Mouse (Mus musculus) stomach, adult 2 months (tissue): ENCODE results near the gene Gm38100. TPM values are rescaled to one million over a fixed set of nuclear protein-coding genes. Genes with fewer than 3 reads are reported as not detected.

Experiments used
- polyA plus RNA-seq: library from polyadenylated mRNA; depleted of rRNA; stranded (reverse); fragments of >200 nt; gene quantifications from 2 replicates; pipeline ENCODE4 v1.2.3, GENCODE M21; 2012; rRNA removed

Gm38100 gene
- polyA plus RNA-seq, result not detected in 2 replicates

GRCm38 (mm10) chr1:175920029-175920428, at the start of gene Gm38100:
Gm38100 (plus strand) TSS chr1:175920329.

GRCm38 (mm10) chr1:175880453-175881296, 39.5 kb upstream of the Gm38100 start, which contains the start of gene Exo1:
Exo1 (plus strand) TSS chr1:175880581.

Other genes starting within 250 kb of the Gm38100 start
- 1.3 TPM in 2 replicates for gene Opn3, start 227.6 kb upstream of the Gm38100 start, polyA plus RNA-seq
- gene Chml, start 227.4 kb upstream of the Gm38100 start, polyA plus RNA-seq, result 8.9 and 17.9 TPM in 2 replicates
- gene Wdr64, start 221.7 kb upstream of the Gm38100 start, polyA plus RNA-seq, result not detected in 2 replicates
- gene Exo1, start 39.7 kb upstream of the Gm38100 start, polyA plus RNA-seq, result 0.06 and 0.09 TPM in 2 replicates
- gene Rbm8a2, start 58.8 kb downstream of the Gm38100 start, polyA plus RNA-seq, result not detected in 2 replicates